Mouse (Mus musculus) forebrain, embryonic 11.5 days (tissue): Measurements from ENCODE around the gene Nhlrc3. TPM values are rescaled to one million over a fixed set of nuclear protein-coding genes. Genes with fewer than 3 reads are reported as not detected.

Experiments
- ATAC-seq: fragments of 200-750 bp; cut with Nextera tagmentation; replicated peaks from 2 replicates; pipeline ENCODE4 v1.8.0; 2017; ENCODE audit warnings: moderate TSS enrichment; ENCODE audit not compliant: low FRiP score
- DNase-seq: peaks from one replicate; pipeline ENCODE4 v3.0.0-alpha.2; 2017; ENCODE audit warnings: low spot score
- H3K27ac ChIP-seq: fragments of 300-500 bp; sonication (generic); 2 replicates; pipeline ENCODE4 v1.5.1; 2014; ENCODE audit warnings: low read depth, low read length
- H3K27me3 ChIP-seq: fragments of 300-500 bp; sonication (generic); 2 replicates; pipeline ENCODE4 v1.6.1; 2014; ENCODE audit warnings: mild to moderate bottlenecking, low read length, mixed read lengths; ENCODE audit not compliant: control insufficient read depth, insufficient read depth
- H3K36me3 ChIP-seq: fragments of 300-500 bp; sonication (generic); 2 replicates; pipeline ENCODE4 v1.6.1; 2014; ENCODE audit warnings: mild to moderate bottlenecking, low read length, moderate library complexity, mixed read lengths; ENCODE audit not compliant: control insufficient read depth, insufficient read depth
- H3K4me1 ChIP-seq: fragments of 300-500 bp; sonication (generic); replicated peaks from 2 replicates; pipeline ENCODE4 v1.6.1; 2014; ENCODE audit warnings: low read length, mixed read lengths; ENCODE audit not compliant: control insufficient read depth, insufficient read depth
- H3K4me2 ChIP-seq: fragments of 300-500 bp; sonication (generic); 2 replicates; pipeline ENCODE4 v1.6.1; 2014; ENCODE audit warnings: low read depth, mild to moderate bottlenecking, low read length, moderate library complexity, mixed read lengths; ENCODE audit not compliant: severe bottlenecking
- H3K4me3 ChIP-seq: fragments of 300-500 bp; sonication (generic); 2 replicates; pipeline ENCODE4 v1.5.1; 2014; ENCODE audit warnings: low read depth, low read length
- H3K9ac ChIP-seq: fragments of 300-500 bp; sonication (generic); 2 replicates; pipeline ENCODE4 v1.6.1; 2014; ENCODE audit warnings: low read length
- H3K9me3 ChIP-seq: fragments of 300-500 bp; sonication (generic); 2 replicates; pipeline ENCODE4 v1.6.1; 2016; ENCODE audit warnings: low read length, mixed read lengths; ENCODE audit not compliant: control insufficient read depth
- WGBS: fragments of 180-500 bp; shearing (Covaris S2); extraction: QIAGEN DNeasy Blood & Tissue Kit; methylation state at CpG from one replicate; pipeline ENCODE4 v1.1.7; 2014; 5-methylcytosine and 5-hydroxymethylcytosine counted together
- polyA plus RNA-seq: library from polyadenylated mRNA; unstranded; fragments of >200 nt; fragmentation: Nextera tagmentation; extraction: Ambion mirVana; gene quantifications from 2 replicates; pipeline ENCODE4 v1.2.1, GENCODE M21; 2014

Gene Nhlrc3
- polyA plus RNA-seq, 1 experiment from 2014 or later: 10.4 TPM

DNA sequence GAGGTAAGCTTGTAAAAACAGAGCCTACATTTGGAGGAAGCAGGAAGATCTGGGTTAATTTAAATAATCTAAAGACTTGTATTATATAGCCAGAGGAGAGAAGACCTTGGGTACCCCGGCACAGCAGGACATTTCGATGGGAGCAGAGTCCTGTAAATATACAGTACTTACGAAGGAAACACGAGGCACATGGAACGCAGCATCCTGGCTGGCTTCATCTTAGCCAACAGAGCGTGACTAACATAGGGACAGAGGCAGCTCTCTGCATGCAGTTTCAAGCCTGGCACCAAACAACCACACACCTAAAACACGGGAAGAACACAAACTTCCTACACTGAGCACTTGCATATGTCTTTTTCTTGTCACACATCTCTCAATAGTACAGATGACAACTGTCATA lies 45.4 kb downstream of the Nhlrc3 start:
- 78% methylated on average over 7 of the region's 7 CpGs for WGBS
- H3K36me3 ChIP-seq: no peaks in the 10 kb centered on the region
- no peak overlapping the region for H3K4me2 ChIP-seq
- H3K9ac ChIP-seq: no peak overlapping the region
- DNase-seq: no peak
- H3K27ac ChIP-seq: no peak overlapping the region
- H3K27me3 ChIP-seq: no peaks in the 10 kb centered on the region
- no peak for ATAC-seq
- H3K4me1 ChIP-seq: no peaks in the 10 kb centered on the region; the same call in 1 of the 2 replicates
- no peaks in the 10 kb centered on the region for H3K9me3 ChIP-seq
- no peak overlapping the region for H3K4me3 ChIP-seq

DNA sequence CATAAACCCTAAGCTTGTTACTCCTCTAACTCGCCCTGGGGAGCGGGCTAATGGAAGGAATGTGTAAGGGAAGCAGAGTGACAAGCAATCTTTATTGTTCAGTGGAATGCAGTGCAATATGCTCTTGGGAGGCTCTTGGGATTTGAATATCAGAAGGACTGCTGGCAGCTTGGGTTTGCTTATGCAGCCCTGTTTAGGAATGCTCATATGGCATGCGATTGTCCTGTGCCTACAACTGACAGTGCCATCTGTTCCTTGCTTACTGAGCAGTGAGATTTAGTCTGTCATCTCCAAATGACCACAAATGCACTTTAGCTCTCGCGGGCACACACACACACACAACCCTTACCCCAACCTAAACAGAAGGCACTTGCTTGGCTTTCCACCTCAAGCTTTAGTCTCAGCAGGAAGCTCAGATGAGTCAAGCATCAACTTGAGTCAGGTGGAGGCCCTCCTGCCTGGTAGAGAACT lies 47.1 kb downstream of the Nhlrc3 start:
- no peaks in the 10 kb centered on the region for H3K9me3 ChIP-seq
- H3K36me3 ChIP-seq: no peaks in the 10 kb centered on the region
- no peak overlapping the region for H3K4me3 ChIP-seq
- no peaks in the 10 kb centered on the region for H3K27me3 ChIP-seq
- no peaks in the 10 kb centered on the region; the same call in 1 of the 2 replicates for H3K4me1 ChIP-seq
- H3K4me2 ChIP-seq: no peak overlapping the region
- no peak for DNase-seq
- H3K9ac ChIP-seq: no peak overlapping the region
- H3K27ac ChIP-seq: no peak overlapping the region
- WGBS: 67% methylated on average over 5 of the region's 5 CpGs
- ATAC-seq: no peak

DNA sequence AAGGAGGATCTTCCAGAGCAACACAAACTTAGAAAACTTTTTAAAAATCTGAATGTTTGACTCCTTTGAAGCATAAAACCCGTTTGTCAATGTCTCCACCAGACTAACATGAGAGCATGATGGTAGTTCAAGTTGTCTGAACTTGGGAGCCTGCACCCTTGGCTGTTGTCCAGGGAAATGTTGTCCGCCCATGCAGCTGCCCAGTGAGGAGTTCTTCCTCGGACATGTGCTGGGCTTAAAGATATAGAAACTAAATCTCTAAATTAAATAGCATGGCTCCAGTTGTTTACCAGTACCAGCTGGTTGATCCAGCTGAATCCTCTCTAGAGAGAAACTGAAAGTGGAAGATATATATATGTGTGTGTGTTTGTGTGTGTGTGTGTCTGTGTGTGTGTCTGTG lies 49.2 kb downstream of the Nhlrc3 start:
- no peak overlapping the region for H3K4me2 ChIP-seq
- no peaks in the 10 kb centered on the region for H3K9me3 ChIP-seq
- no peak overlapping the region for H3K27ac ChIP-seq
- no peak overlapping the region for H3K4me3 ChIP-seq
- H3K36me3 ChIP-seq: no peaks in the 10 kb centered on the region
- no peak for ATAC-seq
- no peak overlapping the region for H3K9ac ChIP-seq
- DNase-seq: no peak
- WGBS: 73% methylated on average over 3 of the region's 3 CpGs
- H3K4me1 ChIP-seq: no peaks in the 10 kb centered on the region; the same call in 1 of the 2 replicates
- H3K27me3 ChIP-seq: no peaks in the 10 kb centered on the region

- 26% methylated on average over 2 of the region's 2 CpGs for WGBS
- Histone ChIP-seq H3K36me3 (no peaks in the 10 kb centered on the region), H3K9me3 (no peaks in the 10 kb centered on the region), H3K27ac (no peak overlapping the region), H3K4me2 (no peak overlapping the region), H3K27me3 (no peaks in the 10 kb centered on the region), H3K9ac (no peak overlapping the region), H3K4me3 (no peak overlapping the region), H3K4me1 (no peaks in the 10 kb centered on the region; the same call in 1 of the 2 replicates)
- ATAC-seq: no peak
- no peak for DNase-seq
Observed at GRCm38 (mm10) chr3:53413465-53413864, 49.7 kb downstream of the Nhlrc3 start.

DNA sequence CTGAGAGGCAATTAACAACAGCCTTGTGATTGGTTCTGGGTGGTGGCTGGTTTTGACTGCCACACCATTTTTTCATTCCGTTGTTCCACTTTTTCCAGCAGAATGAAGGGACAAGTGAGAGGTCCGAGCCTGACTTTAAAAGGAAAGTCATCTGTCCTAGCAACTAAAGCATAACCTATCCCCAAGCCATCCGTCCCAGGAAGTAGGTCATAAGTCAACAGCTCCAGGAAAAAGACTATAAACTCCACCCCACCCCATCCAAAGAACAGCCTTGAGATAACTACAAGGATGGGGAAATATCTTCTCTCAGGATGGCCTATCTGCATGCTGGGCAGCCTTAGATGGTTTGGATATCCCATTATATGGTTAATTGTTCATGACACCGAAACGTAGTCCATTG lies 50.9 kb downstream of the Nhlrc3 start:
- 89% methylated on average over 5 of the region's 5 CpGs for WGBS
- ATAC-seq (no peak), DNase-seq (no peak)
- Histone ChIP-seq H3K27ac (no peak overlapping the region), H3K4me2 (no peak overlapping the region), H3K9ac (no peak overlapping the region), H3K36me3 (no peaks in the 10 kb centered on the region), H3K9me3 (no peaks in the 10 kb centered on the region), H3K4me3 (no peak overlapping the region), H3K27me3 (no peaks in the 10 kb centered on the region), H3K4me1 (no peaks in the 10 kb centered on the region; the same call in 1 of the 2 replicates)

DNA sequence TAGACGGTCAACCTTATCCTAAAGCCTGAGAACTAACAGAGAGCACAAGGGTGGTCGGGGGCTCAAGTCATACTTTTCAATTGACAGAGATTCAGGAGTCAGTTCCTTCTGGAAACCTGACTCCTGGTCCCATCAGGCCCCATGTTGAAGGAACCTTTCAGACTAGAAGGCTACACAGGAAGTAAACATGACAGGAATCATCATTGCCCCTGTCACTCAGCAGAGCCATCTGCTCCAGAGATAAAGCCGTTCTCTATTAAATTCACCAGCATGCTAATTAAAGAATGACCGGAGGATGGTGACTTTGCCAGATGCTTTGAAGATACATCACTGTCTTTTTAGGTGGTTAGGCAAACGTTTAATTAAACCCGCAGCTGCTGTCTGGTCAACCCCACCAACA lies 53.1 kb downstream of the Nhlrc3 start:
- DNase-seq: no peak
- Histone ChIP-seq H3K36me3 (no peaks in the 10 kb centered on the region), H3K9ac (no peak overlapping the region), H3K27me3 (no peaks in the 10 kb centered on the region), H3K27ac (no peak overlapping the region), H3K4me3 (no peak overlapping the region), H3K4me2 (no peak overlapping the region), H3K4me1 (no peaks in the 10 kb centered on the region), H3K9me3 (no peaks in the 10 kb centered on the region)
- WGBS: 81% methylated on average over 6 of the region's 6 CpGs
- no peak for ATAC-seq

DNA sequence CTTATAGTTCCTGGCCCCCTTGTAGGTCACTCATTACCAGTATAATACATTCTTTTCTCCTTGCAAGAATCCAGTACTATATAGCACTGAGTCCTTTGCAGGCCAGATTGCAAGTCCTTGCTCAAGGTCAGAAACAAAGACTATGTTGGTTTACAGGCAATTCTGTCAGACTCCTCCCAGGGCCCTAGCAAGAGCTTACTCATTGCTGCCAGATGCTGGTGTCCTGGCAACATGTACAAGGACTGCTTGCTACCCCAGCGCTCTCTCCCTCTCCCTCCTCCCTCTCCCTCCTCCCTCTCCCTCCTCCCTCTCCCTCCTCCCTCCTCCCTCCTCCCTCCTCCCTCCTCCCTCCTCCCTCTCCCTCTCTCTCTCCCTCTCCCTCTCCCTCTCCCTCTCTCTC lies 56.0 kb downstream of the Nhlrc3 start:
- H3K36me3 ChIP-seq: no peaks in the 10 kb centered on the region
- H3K9me3 ChIP-seq: no peaks in the 10 kb centered on the region
- no peaks in the 10 kb centered on the region for H3K4me1 ChIP-seq
- H3K27ac ChIP-seq: no peak overlapping the region
- ATAC-seq (no peak), DNase-seq (no peak)
- WGBS: 75% methylated on average over 1 of the region's 1 CpGs
- H3K27me3 ChIP-seq: no peaks in the 10 kb centered on the region
- no peak overlapping the region for H3K4me3 ChIP-seq
- no peak overlapping the region for H3K4me2 ChIP-seq
- no peak overlapping the region for H3K9ac ChIP-seq

Other genes starting within 250 kb of the Nhlrc3 start
- 31.5 and 34.7 TPM in 2 replicates for gene Proser1, start 334 bp upstream of the Nhlrc3 start, polyA plus RNA-seq
- not detected in 2 replicates for gene Stoml3, start 25.3 kb upstream of the Nhlrc3 start, polyA plus RNA-seq
- 2.5 and 2.7 TPM in 2 replicates for gene Frem2, start 194.0 kb upstream of the Nhlrc3 start, polyA plus RNA-seq